Mouse (Mus musculus) forebrain, embryonic 10.5 days (tissue): ENCODE results near the gene Dop1b. TPM values are rescaled to one million over a fixed set of nuclear protein-coding genes. Genes with fewer than 3 reads are reported as not detected.

Experiments used
- DNase-seq: peaks from one replicate; pipeline ENCODE4 v3.0.0-alpha.2; 2017; ENCODE audit warnings: low spot score; ENCODE audit errors: extremely low spot score
- H3K27ac ChIP-seq: fragments of 300-500 bp; sonication (generic); 2 replicates; pipeline ENCODE4 v1.5.1; 2016; ENCODE audit warnings: mild to moderate bottlenecking
- H3K27me3 ChIP-seq: fragments of 300-500 bp; sonication (generic); 2 replicates; pipeline ENCODE4 v1.6.1; 2016; ENCODE audit warnings: mild to moderate bottlenecking; ENCODE audit not compliant: poor library complexity, severe bottlenecking
- H3K36me3 ChIP-seq: fragments of 300-500 bp; sonication (generic); replicated peaks from 2 replicates; pipeline ENCODE4 v1.6.1; 2016; ENCODE audit warnings: mild to moderate bottlenecking, moderate library complexity
- H3K4me1 ChIP-seq: fragments of 300-500 bp; sonication (generic); 2 replicates; pipeline ENCODE4 v1.6.1; 2016
- H3K4me3 ChIP-seq: fragments of 300-500 bp; sonication (generic); 2 replicates; pipeline ENCODE4 v1.5.1; 2016; ENCODE audit warnings: mild to moderate bottlenecking, moderate library complexity
- H3K9me3 ChIP-seq: fragments of 300-500 bp; sonication (generic); 2 replicates; pipeline ENCODE4 v1.6.1; 2016; ENCODE audit warnings: mild to moderate bottlenecking, moderate library complexity
- WGBS: fragments of 180-500 bp; shearing (Covaris S2); methylation state at CpG from one replicate; pipeline ENCODE4 v1.1.7; 2016; 5-methylcytosine and 5-hydroxymethylcytosine counted together
- polyA plus RNA-seq: library from polyadenylated mRNA; unstranded; fragments of >200 nt; fragmentation: Nextera tagmentation; extraction: Ambion mirVana; gene quantifications from 2 replicates; pipeline ENCODE4 v1.2.1, GENCODE M21; 2016

Dop1b gene
- polyA plus RNA-seq, 1 experiment from 2014 or later = 6.5 TPM

- Histone ChIP-seq H3K4me1 (peaks cover 10% of the 10 kb centered on the region), H3K36me3 (no peaks in the 10 kb centered on the region), H3K9me3 (no peaks in the 10 kb centered on the region), H3K27me3 (no peaks in the 10 kb centered on the region), H3K4me3 (no peak overlapping the region), H3K27ac (no peak overlapping the region)
- DNase-seq = no peak
- WGBS = 85% methylated on average over 5 of the region's 5 CpGs
Observed at GRCm38 (mm10) chr16:93721771-93722170, 10.1 kb downstream of the Dop1b start.

- Histone ChIP-seq H3K4me1 (peaks cover 4% of the 10 kb centered on the region), H3K36me3 (no peaks in the 10 kb centered on the region), H3K27ac (no peak overlapping the region), H3K9me3 (no peaks in the 10 kb centered on the region), H3K27me3 (no peaks in the 10 kb centered on the region), H3K4me3 (no peak overlapping the region)
- 63% methylated on average over 2 of the region's 2 CpGs for WGBS
- no peak for DNase-seq
Observed at GRCm38 (mm10) chr16:93722476-93722875, 10.8 kb downstream of the Dop1b start.

GRCm38 (mm10) chr16:93725417-93726144, 13.9 kb downstream of the Dop1b start:
- Histone ChIP-seq H3K9me3 (no peaks in the 10 kb centered on the region), H3K27ac (no peak overlapping the region), H3K4me1 (peaks cover 9% of the 10 kb centered on the region), H3K27me3 (no peaks in the 10 kb centered on the region), H3K36me3 (no peaks in the 10 kb centered on the region), H3K4me3 (no peak overlapping the region)
- no peak for DNase-seq
- 78% methylated on average over 8 of the region's 8 CpGs for WGBS

- Histone ChIP-seq H3K27me3 (no peaks in the 10 kb centered on the region), H3K4me3 (no peak overlapping the region), H3K36me3 (no peaks in the 10 kb centered on the region), H3K9me3 (no peaks in the 10 kb centered on the region), H3K4me1 (peaks cover 9% of the 10 kb centered on the region), H3K27ac (no peak overlapping the region)
- DNase-seq = no peak
- WGBS = 89% methylated on average over 4 of the region's 4 CpGs
Observed at GRCm38 (mm10) chr16:93726186-93726585, 14.5 kb downstream of the Dop1b start.

- no peaks in the 10 kb centered on the region for H3K9me3 ChIP-seq
- H3K36me3 ChIP-seq = no peaks in the 10 kb centered on the region
- H3K27ac ChIP-seq = no peak overlapping the region
- no peak overlapping the region for H3K4me3 ChIP-seq
- DNase-seq = no peak
- peaks cover 12% of the 10 kb centered on the region for H3K4me1 ChIP-seq
- 81% methylated on average over 9 of the region's 9 CpGs for WGBS
- H3K27me3 ChIP-seq = no peaks in the 10 kb centered on the region
Observed at GRCm38 (mm10) chr16:93728676-93729075, 17.0 kb downstream of the Dop1b start.

GRCm38 (mm10) chr16:93729801-93730721, 18.4 kb downstream of the Dop1b start:
- no peaks in the 10 kb centered on the region for H3K36me3 ChIP-seq
- 87% methylated on average over 23 of the region's 23 CpGs for WGBS
- H3K4me3 ChIP-seq = no peak overlapping the region
- peaks cover 21% of the 10 kb centered on the region for H3K4me1 ChIP-seq
- H3K27ac ChIP-seq = no peak overlapping the region
- H3K27me3 ChIP-seq = no peaks in the 10 kb centered on the region
- no peak for DNase-seq
- H3K9me3 ChIP-seq = no peaks in the 10 kb centered on the region

- Histone ChIP-seq H3K36me3 (no peaks in the 10 kb centered on the region), H3K27me3 (no peaks in the 10 kb centered on the region), H3K9me3 (no peaks in the 10 kb centered on the region), H3K27ac (no peak overlapping the region), H3K4me1 (peaks cover 21% of the 10 kb centered on the region), H3K4me3 (no peak overlapping the region)
- DNase-seq = no peak
- WGBS = 95% methylated on average over 8 of the region's 8 CpGs
Observed at GRCm38 (mm10) chr16:93731310-93731709, 19.6 kb downstream of the Dop1b start.

GRCm38 (mm10) chr16:93732875-93733569, 21.3 kb downstream of the Dop1b start:
- no peaks in the 10 kb centered on the region for H3K27me3 ChIP-seq
- WGBS = 85% methylated on average over 18 of the region's 18 CpGs
- H3K9me3 ChIP-seq = no peaks in the 10 kb centered on the region
- no peak overlapping the region for H3K27ac ChIP-seq
- H3K36me3 ChIP-seq = no peaks in the 10 kb centered on the region
- DNase-seq = no peak
- H3K4me1 ChIP-seq = peaks cover 21% of the 10 kb centered on the region
- H3K4me3 ChIP-seq = no peak overlapping the region

- Histone ChIP-seq H3K36me3 (no peaks in the 10 kb centered on the region), H3K27me3 (no peaks in the 10 kb centered on the region), H3K4me1 (peaks cover 4% of the 10 kb centered on the region; the same call in 1 of the 2 replicates), H3K9me3 (no peaks in the 10 kb centered on the region), H3K4me3 (no peak overlapping the region), H3K27ac (no peak overlapping the region)
- no peak for DNase-seq
- WGBS = 92% methylated on average over 11 of the region's 11 CpGs
Observed at GRCm38 (mm10) chr16:93739251-93739650, 27.5 kb downstream of the Dop1b start.

GRCm38 (mm10) chr16:93742903-93743302, 31.2 kb downstream of the Dop1b start:
- WGBS = 71% methylated on average over 1 of the region's 1 CpGs

GRCm38 (mm10) chr16:93744049-93744490, 32.4 kb downstream of the Dop1b start:
- no peak overlapping the region for H3K27ac ChIP-seq
- H3K36me3 ChIP-seq = no peaks in the 10 kb centered on the region
- 78% methylated on average over 5 of the region's 5 CpGs for WGBS
- DNase-seq = no peak
- H3K4me3 ChIP-seq = no peak overlapping the region
- no peaks in the 10 kb centered on the region for H3K27me3 ChIP-seq
- no peaks in the 10 kb centered on the region for H3K9me3 ChIP-seq
- 0 out of 2 replicates have a peak, but pooled peaks cover 4% of the 10 kb centered on the region for H3K4me1 ChIP-seq

More at GRCm38 (mm10) chr16:93742903-93743302, 31.2 kb downstream of the Dop1b start:
- no peaks in the 10 kb centered on the region for H3K27me3 ChIP-seq
- DNase-seq = no peak
- no peak overlapping the region for H3K27ac ChIP-seq
- no peaks in the 10 kb centered on the region for H3K36me3 ChIP-seq
- H3K4me1 ChIP-seq = 0 out of 2 replicates have a peak, but pooled peaks cover 4% of the 10 kb centered on the region
- H3K9me3 ChIP-seq = no peaks in the 10 kb centered on the region
- H3K4me3 ChIP-seq = no peak overlapping the region

GRCm38 (mm10) chr16:93744804-93745340, 33.2 kb downstream of the Dop1b start:
- no peak overlapping the region for H3K4me3 ChIP-seq
- WGBS = 83% methylated on average over 10 of the region's 10 CpGs
- H3K27me3 ChIP-seq = no peaks in the 10 kb centered on the region
- H3K4me1 ChIP-seq = 0 out of 2 replicates have a peak, but pooled peaks cover 4% of the 10 kb centered on the region
- H3K27ac ChIP-seq = no peak overlapping the region
- DNase-seq = no peak
- H3K36me3 ChIP-seq = no peaks in the 10 kb centered on the region
- H3K9me3 ChIP-seq = no peaks in the 10 kb centered on the region
